Mouse (Mus musculus): ENCODE measurements around the gene Foxa2.

GRCm38 (mm10) chr2:148017782-148018690 is 28.7 kb downstream of the Foxa2 start:
- TF ChIP-seq CTCF (conservative IDR thresholded peaks at IDR 0.05; ENCODE audit: insufficient read depth, insufficient read length, low read depth, low read length) (no peak), POLR2A (IDR thresholded peaks at IDR 0.05; ENCODE audit: low read depth, low read length) (no peak)

Measured in kidney, adult 2 months (tissue).